Mouse (Mus musculus) heart, embryonic 11.5 days (tissue): Measurements from ENCODE around the gene Gm44579. TPM values are rescaled to one million over a fixed set of nuclear protein-coding genes. Genes with fewer than 3 reads are reported as not detected.

ENCODE experiments used
- ATAC-seq: fragments of 200-750 bp; cut with Nextera tagmentation; replicated peaks from 2 replicates; pipeline ENCODE4 v1.8.0; 2017; ENCODE audit warnings: moderate library complexity; ENCODE audit not compliant: insufficient number of reproducible peaks, low FRiP score, low TSS enrichment
- H3K27ac ChIP-seq: fragments of 300-500 bp; sonication (generic); 2 replicates; pipeline ENCODE4 v1.5.1; 2014; ENCODE audit warnings: mild to moderate bottlenecking, low read depth, low read length
- H3K27me3 ChIP-seq: fragments of 300-500 bp; sonication (generic); 2 replicates; pipeline ENCODE4 v1.6.1; 2014; ENCODE audit warnings: mild to moderate bottlenecking, low read length, mixed read lengths; ENCODE audit not compliant: control insufficient read depth, insufficient read depth
- H3K36me3 ChIP-seq: fragments of 300-500 bp; sonication (generic); 2 replicates; pipeline ENCODE4 v1.6.1; 2014; ENCODE audit warnings: mild to moderate bottlenecking, low read length, moderate library complexity, mixed read lengths; ENCODE audit not compliant: control insufficient read depth, insufficient read depth
- H3K4me1 ChIP-seq: fragments of 300-500 bp; sonication (generic); 2 replicates; pipeline ENCODE4 v1.6.1; 2014; ENCODE audit warnings: low read length; ENCODE audit not compliant: control insufficient read depth, insufficient read depth
- H3K4me2 ChIP-seq: fragments of 300-500 bp; sonication (generic); 2 replicates; pipeline ENCODE4 v1.6.1; 2014; ENCODE audit warnings: mild to moderate bottlenecking, moderate library complexity
- H3K4me3 ChIP-seq: fragments of 300-500 bp; sonication (generic); 2 replicates; pipeline ENCODE4 v1.5.1; 2014; ENCODE audit warnings: low read depth, low read length
- H3K9ac ChIP-seq: fragments of 300-500 bp; sonication (generic); 2 replicates; pipeline ENCODE4 v1.6.1; 2014; ENCODE audit warnings: mild to moderate bottlenecking, low read depth, low read length, moderate library complexity
- H3K9me3 ChIP-seq: fragments of 300-500 bp; sonication (generic); replicated peaks from 2 replicates; pipeline ENCODE4 v1.6.1; 2016; ENCODE audit warnings: low read length; ENCODE audit not compliant: control insufficient read depth
- WGBS: fragments of 180-500 bp; shearing (Covaris S2); extraction: QIAGEN DNeasy Blood & Tissue Kit; methylation state at CpG from one replicate; pipeline ENCODE4 v1.1.7; 2014; ENCODE audit not compliant: insufficient replicate concordance; 5-methylcytosine and 5-hydroxymethylcytosine counted together
- polyA plus RNA-seq: library from polyadenylated mRNA; unstranded; fragments of >200 nt; fragmentation: Nextera tagmentation; extraction: Ambion mirVana; gene quantifications from 2 replicates; pipeline ENCODE4 v1.2.1, GENCODE M21; 2014

Gm44579 gene
- polyA plus RNA-seq, 1 experiment from 2014 or later, result not detected

GRCm38 (mm10) chr15:98136871-98137270 is 83.9 kb downstream of the Gm44579 start:
- Histone ChIP-seq H3K9me3 (no peaks in the 10 kb centered on the region), H3K4me1 (no peaks in the 10 kb centered on the region), H3K4me3 (no peak overlapping the region), H3K27me3 (no peaks in the 10 kb centered on the region), H3K36me3 (peaks cover 20% of the 10 kb centered on the region), H3K27ac (no peak overlapping the region), H3K9ac (no peak overlapping the region), H3K4me2 (no peak overlapping the region)
- no peak for ATAC-seq
- WGBS, result 90% methylated on average over 9 of the region's 9 CpGs

Other genes starting within 250 kb of the Gm44579 start
- gene Col2a1, start 216.3 kb downstream of the Gm44579 start, polyA plus RNA-seq, result 61.9 and 80.7 TPM in 2 replicates
- gene Pfkm, start 128.4 kb downstream of the Gm44579 start, polyA plus RNA-seq, result 49.3 and 68.3 TPM in 2 replicates
- 24.3 and 25.1 TPM in 2 replicates for gene Senp1, start 127.2 kb downstream of the Gm44579 start, polyA plus RNA-seq
- 81.7 and 86.7 TPM in 2 replicates for gene Asb8, start 55.4 kb downstream of the Gm44579 start, polyA plus RNA-seq
- gene Ccdc184, start 53.8 kb downstream of the Gm44579 start, polyA plus RNA-seq, result 1.2 and 1.3 TPM in 2 replicates
- gene Olfr288, start 25.4 kb downstream of the Gm44579 start, polyA plus RNA-seq, result not detected in 2 replicates
- not detected in 2 replicates for gene Olfr287, start 79 bp upstream of the Gm44579 start, polyA plus RNA-seq
- gene Olfr286, start 13.5 kb upstream of the Gm44579 start, polyA plus RNA-seq, result not detected in 2 replicates
- not detected in 2 replicates for gene H1fnt, start 36.3 kb upstream of the Gm44579 start, polyA plus RNA-seq
- gene Zfp641, start 75.2 kb upstream of the Gm44579 start, polyA plus RNA-seq, result 0.92 and 1.3 TPM in 2 replicates
- not detected in 2 replicates for gene Olfr285, start 96.4 kb upstream of the Gm44579 start, polyA plus RNA-seq
- gene Olfr284, start 120.0 kb upstream of the Gm44579 start, polyA plus RNA-seq, result not detected in 2 replicates
- gene Olfr283, start 160.0 kb upstream of the Gm44579 start, polyA plus RNA-seq, result not detected in 2 replicates
- not detected in 2 replicates for gene Olfr282, start 210.2 kb upstream of the Gm44579 start, polyA plus RNA-seq
- not detected in 2 replicates for gene Olfr281, start 231.6 kb upstream of the Gm44579 start, polyA plus RNA-seq
- gene OR5BS1P, start 248.9 kb upstream of the Gm44579 start, polyA plus RNA-seq, result not detected in 2 replicates